Mouse (Mus musculus) olfactory bulb, adult 2 months (tissue): Measurements from ENCODE around the gene Krt80. TPM values are rescaled to one million over a fixed set of nuclear protein-coding genes. Genes with fewer than 3 reads are reported as not detected.
"Not testable (repeated sequence)": the region's sequence is repeated elsewhere in the genome, so short reads cannot be mapped to it uniquely, and the experiment has no call there.

Experiments used
- H3K27ac ChIP-seq: fragments of 200-500 bp; 2 replicates; pipeline ENCODE4 v1.5.1; 2012; ENCODE audit warnings: low read depth, low read length; ENCODE audit not compliant: insufficient read depth
- H3K4me1 ChIP-seq: fragments of 200-500 bp; 2 replicates; pipeline ENCODE4 v1.6.1; 2012; ENCODE audit warnings: low read length; ENCODE audit not compliant: control insufficient read depth, insufficient read depth
- H3K4me3 ChIP-seq: fragments of 200-500 bp; 2 replicates; pipeline ENCODE4 v1.5.1; 2012; ENCODE audit warnings: mild to moderate bottlenecking, low read depth, low read length, moderate library complexity; ENCODE audit not compliant: insufficient read depth
- CTCF ChIP-seq: fragments of 200-500 bp; IDR thresholded peaks from 2 replicates; pipeline ENCODE4 v1.5.1; 2012; ENCODE audit warnings: low read depth, mild to moderate bottlenecking, low read length, moderate library complexity; ENCODE audit not compliant: insufficient read depth
- POLR2A ChIP-seq: fragments of 200-500 bp; IDR thresholded peaks from 2 replicates; pipeline ENCODE4 v1.6.1; 2012; ENCODE audit warnings: mild to moderate bottlenecking, low read depth, low read length, moderate library complexity; ENCODE audit not compliant: insufficient read depth
- WGBS: fragments of 180-500 bp; shearing (Covaris S2); methylation state at CpG from one replicate; pipeline ENCODE4 v1.1.7; 2018; 5-methylcytosine and 5-hydroxymethylcytosine counted together
- polyA plus RNA-seq: library from polyadenylated mRNA; stranded (reverse); fragments of >200 nt; gene quantifications from 2 replicates; pipeline ENCODE4 v1.2.4, GENCODE M21; 2012; ENCODE audit warnings: low replicate concordance; ENCODE audit not compliant: missing spikeins, insufficient read depth, insufficient read length

Krt80 gene
- polyA plus RNA-seq, 1 experiment: not detected

GRCm38 (mm10) chr15:101333648-101334047 lies 36.3 kb downstream of the Krt80 start:
- no peak overlapping the region for H3K27ac ChIP-seq
- no peak for TF ChIP-seq POLR2A
- no peak for TF ChIP-seq CTCF
- H3K4me3 ChIP-seq: no peak overlapping the region
- H3K4me1 ChIP-seq: peaks cover 33% of the 10 kb centered on the region
- 71% methylated on average over 4 of the region's 4 CpGs for WGBS

- no peak overlapping the region for H3K4me3 ChIP-seq
- H3K4me1 ChIP-seq: peaks cover 33% of the 10 kb centered on the region
- WGBS: 35% methylated on average over 1 of the region's 1 CpGs
- TF ChIP-seq POLR2A (no peak), CTCF (no peak)
- peak overlapping the region; percentile 21; the same call in 1 of the 2 replicates for H3K27ac ChIP-seq
Measured at GRCm38 (mm10) chr15:101333165-101333564, 36.8 kb downstream of the Krt80 start.

GRCm38 (mm10) chr15:101332370-101332769 lies 37.6 kb downstream of the Krt80 start:
- no peak overlapping the region for H3K4me3 ChIP-seq
- no peak overlapping the region; the same call in 1 of the 2 replicates for H3K27ac ChIP-seq
- H3K4me1 ChIP-seq: peaks cover 35% of the 10 kb centered on the region
- no peak for TF ChIP-seq POLR2A
- TF ChIP-seq CTCF: no peak
- WGBS: 82% methylated on average over 4 of the region's 4 CpGs

GRCm38 (mm10) chr15:101331090-101331489 lies 38.9 kb downstream of the Krt80 start:
- 88% methylated on average over 4 of the region's 4 CpGs for WGBS
- Histone ChIP-seq H3K27ac (no peak overlapping the region), H3K4me3 (no peak overlapping the region), H3K4me1 (peaks cover 33% of the 10 kb centered on the region)
- TF ChIP-seq POLR2A (no peak), CTCF (no peak)

- TF ChIP-seq CTCF (no peak), POLR2A (no peak)
- Histone ChIP-seq H3K27ac (no peak overlapping the region), H3K4me3 (no peak overlapping the region), H3K4me1 (peaks cover 33% of the 10 kb centered on the region)
- whole genome bisulfite sequencing: 66% methylated on average over 3 of the region's 3 CpGs
Measured at GRCm38 (mm10) chr15:101329564-101329892, 40.4 kb downstream of the Krt80 start.

- TF ChIP-seq POLR2A: no peak
- TF ChIP-seq CTCF: no peak
- 64% methylated on average over 3 of the region's 3 CpGs for WGBS
Measured at GRCm38 (mm10) chr15:101328876-101329563, 40.9 kb downstream of the Krt80 start.

GRCm38 (mm10) chr15:101327282-101327681 lies 42.7 kb downstream of the Krt80 start:
- peaks cover 14% of the 10 kb centered on the region for H3K4me1 ChIP-seq
- H3K27ac ChIP-seq: no peak overlapping the region
- H3K4me3 ChIP-seq: no peak overlapping the region
- WGBS: 2% methylated on average over 6 of the region's 6 CpGs
- TF ChIP-seq POLR2A (no peak), CTCF (peak; percentile 89)

More at GRCm38 (mm10) chr15:101328876-101329563, 40.9 kb downstream of the Krt80 start:
- Histone ChIP-seq H3K4me1 (peaks cover 29% of the 10 kb centered on the region), H3K4me3 (no peak overlapping the region), H3K27ac (no peak overlapping the region)

GRCm38 (mm10) chr15:101325991-101326534 lies 43.9 kb downstream of the Krt80 start:
- Histone ChIP-seq H3K4me1 (peaks cover 11% of the 10 kb centered on the region), H3K27ac (no peak overlapping the region), H3K4me3 (no peak overlapping the region)
- TF ChIP-seq POLR2A (no peak), CTCF (no peak)
- 35% methylated on average over 10 of the region's 10 CpGs for WGBS

GRCm38 (mm10) chr15:101324409-101324808 lies 45.6 kb downstream of the Krt80 start:
- not testable (repeated sequence) for H3K4me3 ChIP-seq, H3K27ac ChIP-seq, H3K4me1 ChIP-seq
